Mouse (Mus musculus): ENCODE measurements around the gene Serpinb3c. TPM values are rescaled to one million over a fixed set of nuclear protein-coding genes. Genes with fewer than 3 reads are reported as not detected.
"Not testable (repeated sequence)": the region's sequence is repeated elsewhere in the genome, so short reads cannot be mapped to it uniquely, and the experiment has no call there.

The Serpinb3c gene
- not detected in 2 replicates for polyA plus RNA-seq (2016; fragmentation: Nextera tagmentation; extraction: Ambion mirVana)

DNA sequence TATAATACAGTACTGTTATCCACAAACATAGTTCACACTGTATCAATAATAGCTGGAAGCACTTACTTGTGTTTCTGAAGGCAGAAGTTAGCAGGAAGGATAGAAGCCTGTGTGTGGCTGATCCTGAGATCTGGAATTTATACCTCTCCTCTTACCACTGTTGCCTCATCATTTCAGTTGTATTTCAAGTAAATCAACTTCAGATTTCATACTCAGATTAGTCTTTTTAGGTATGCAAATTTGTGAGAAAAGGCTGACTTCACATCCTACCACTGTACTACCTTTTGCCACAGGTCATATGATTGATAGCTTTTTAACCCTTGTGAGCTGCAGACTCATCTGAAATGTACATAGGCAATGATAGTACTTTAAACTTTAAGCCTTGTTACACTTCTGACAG is at the start of gene Serpinb3c, which contains the start of gene Serpinb3b:
TSS of gene Serpinb3c (minus strand) at position 111 of the 400 bp plus-strand sequence.
TSS of gene Serpinb3b (minus strand) at position 101 of the 400 bp plus-strand sequence.
- not testable (repeated sequence) for H3K27ac ChIP-seq; H3K4me3 ChIP-seq; H3K27me3 ChIP-seq (replicated peaks); H3K4me1 ChIP-seq; H3K9ac ChIP-seq; H3K36me3 ChIP-seq; H3K9me3 ChIP-seq; H3K4me2 ChIP-seq (replicated peaks); ATAC-seq (ENCODE audit: low FRiP score, low read depth)

DNA sequence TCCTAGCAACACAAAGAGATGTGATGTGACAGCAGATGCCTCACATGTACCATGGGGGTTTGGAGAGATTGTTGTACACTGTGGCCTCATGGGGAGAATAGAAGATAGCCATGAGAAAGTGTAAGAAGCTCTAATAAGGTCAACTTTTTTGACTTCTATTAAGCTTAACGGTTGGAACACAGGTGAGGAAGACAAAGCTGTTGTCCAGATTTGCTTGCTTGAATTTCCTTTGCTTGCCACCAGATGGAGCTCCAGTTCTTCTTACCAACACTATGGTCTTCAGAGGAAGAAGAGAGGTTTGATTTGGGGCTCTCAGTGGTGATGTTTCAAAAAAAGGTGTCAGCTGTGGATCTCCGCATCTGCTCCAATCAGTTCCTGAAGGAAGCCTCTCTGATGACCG is 35.0 kb downstream of the Serpinb3c start:
- H3K27ac ChIP-seq; H3K9me3 ChIP-seq; H3K4me3 ChIP-seq; H3K9ac ChIP-seq; H3K36me3 ChIP-seq; H3K4me1 ChIP-seq; H3K4me2 ChIP-seq (replicated peaks); H3K27me3 ChIP-seq (replicated peaks): not testable (repeated sequence)
- peak; percentile 66; the same call in 1 of the 2 replicates for ATAC-seq (ENCODE audit: low FRiP score, low read depth)
- 50% methylated on average over 3 of the region's 3 CpGs for WGBS

Other genes with a start within 250 kb of the Serpinb3c start
- not detected in 2 replicates for gene Serpinb3a, start 226.1 kb downstream of the Serpinb3c start, polyA plus RNA-seq (2016; fragmentation: Nextera tagmentation; extraction: Ambion mirVana)
- not detected in 2 replicates for gene Serpinb3d, start 194.9 kb downstream of the Serpinb3c start, polyA plus RNA-seq (2016; fragmentation: Nextera tagmentation; extraction: Ambion mirVana)
- not detected in 2 replicates for gene Serpinb3b, start within 50 bp of the Serpinb3c start, polyA plus RNA-seq (2016; fragmentation: Nextera tagmentation; extraction: Ambion mirVana)
- gene Serpinb11, start 82.8 kb upstream of the Serpinb3c start, polyA plus RNA-seq (2016; fragmentation: Nextera tagmentation; extraction: Ambion mirVana) = not detected in 2 replicates
- gene Serpinb7, start 121.3 kb upstream of the Serpinb3c start, polyA plus RNA-seq (2016; fragmentation: Nextera tagmentation; extraction: Ambion mirVana) = not detected in 2 replicates
- gene Serpinb2, start 233.1 kb upstream of the Serpinb3c start, polyA plus RNA-seq (2016; fragmentation: Nextera tagmentation; extraction: Ambion mirVana) = 0.62 TPM in 1 of 2 replicates, not detected in the other

All from neural tube, embryonic 12.5 days (tissue).